In genomic region chr9:14274586-14274985, GRCm38 (mm10) we compare ENCODE assay signal across 8 mouse cellular contexts. TPM values are rescaled to one million over a fixed set of nuclear protein-coding genes. Genes with fewer than 3 reads are reported as not detected.
DNase-seq lines count a peak whose midpoint lies in the region; ATAC-seq lines count a peak whose summit lies in the region.

No protein-coding gene starts in this region.

- ATAC-seq in kidney, embryonic 14.5 days (ENCODE audit: low FRiP score, low TSS enrichment): no peak
- ATAC-seq in hindbrain, embryonic 12.5 days (ENCODE audit: low FRiP score): no peak
- no peak for ATAC-seq in midbrain, embryonic 12.5 days (ENCODE audit: low FRiP score, low read depth)

- H3K27ac ChIP-seq in kidney, embryonic 14.5 days (ENCODE audit: low read depth, low read length): peak overlapping the region; percentile 96
- H3K27ac ChIP-seq in embryonic facial prominence, embryonic 10.5 days (replicated peaks): peak overlapping the region; percentile 96
- H3K27ac ChIP-seq in hindbrain, embryonic 12.5 days: peak overlapping the region; percentile 89
- peak overlapping the region; percentile 80 for H3K27ac ChIP-seq in midbrain, embryonic 12.5 days (replicated peaks)

- H3K4me2 ChIP-seq in kidney, embryonic 14.5 days (replicated peaks; ENCODE audit: low read depth, low read length): peak overlapping the region; percentile 54
- peak overlapping the region; percentile 62 for H3K4me2 ChIP-seq in hindbrain, embryonic 12.5 days (replicated peaks)
- H3K4me2 ChIP-seq in midbrain, embryonic 12.5 days (replicated peaks): peak overlapping the region; percentile 59

- no peaks in the 10 kb centered on the region for H3K36me3 ChIP-seq in kidney, embryonic 14.5 days (ENCODE audit: control insufficient read depth, insufficient read depth, low read length)
- H3K36me3 ChIP-seq in embryonic facial prominence, embryonic 10.5 days (replicated peaks): no peaks in the 10 kb centered on the region
- H3K36me3 ChIP-seq in hindbrain, embryonic 12.5 days: no peaks in the 10 kb centered on the region
- H3K36me3 ChIP-seq in midbrain, embryonic 12.5 days: no peaks in the 10 kb centered on the region

- H3K27me3 ChIP-seq in kidney, embryonic 14.5 days (ENCODE audit: control insufficient read depth, insufficient read depth, low read length): no peaks in the 10 kb centered on the region
- H3K27me3 ChIP-seq in embryonic facial prominence, embryonic 10.5 days (replicated peaks; ENCODE audit: low read depth, poor library complexity, severe bottlenecking): no peaks in the 10 kb centered on the region
- no peaks in the 10 kb centered on the region for H3K27me3 ChIP-seq in hindbrain, embryonic 12.5 days
- no peaks in the 10 kb centered on the region for H3K27me3 ChIP-seq in midbrain, embryonic 12.5 days

- H3K9ac ChIP-seq in kidney, embryonic 14.5 days (ENCODE audit: low read depth, low read length): peak overlapping the region; percentile 53; the same call in 1 of the 2 replicates
- H3K9ac ChIP-seq in hindbrain, embryonic 12.5 days: peak overlapping the region; percentile 56; the same call in 1 of the 2 replicates
- no peak overlapping the region for H3K9ac ChIP-seq in midbrain, embryonic 12.5 days (replicated peaks)

- H3K9me3 ChIP-seq in kidney, embryonic 14.5 days (ENCODE audit: control insufficient read depth, low read length): no peaks in the 10 kb centered on the region
- H3K9me3 ChIP-seq in embryonic facial prominence, embryonic 10.5 days: no peaks in the 10 kb centered on the region
- H3K9me3 ChIP-seq in hindbrain, embryonic 12.5 days (replicated peaks): no peaks in the 10 kb centered on the region
- H3K9me3 ChIP-seq in midbrain, embryonic 12.5 days: no peaks in the 10 kb centered on the region

- no peak for DNase-seq in kidney, postnatal 36 days
- no peak for DNase-seq in embryonic facial prominence, embryonic 10.5 days (ENCODE audit: low spot score)
- DNase-seq in gastrocnemius, postnatal 25 days: no peak
- no peak for DNase-seq in right cerebral cortex, adult 18-20 months
- no peak for DNase-seq in urinary bladder, postnatal 36 days (ENCODE audit: low spot score in 2 of 2)

- H3K4me1 ChIP-seq in kidney, embryonic 14.5 days (ENCODE audit: control insufficient read depth, insufficient read depth, low read length): peaks cover 7% of the 10 kb centered on the region; the same call in 1 of the 2 replicates
- H3K4me1 ChIP-seq in embryonic facial prominence, embryonic 10.5 days: peaks cover 11% of the 10 kb centered on the region
- peaks cover 14% of the 10 kb centered on the region for H3K4me1 ChIP-seq in hindbrain, embryonic 12.5 days
- H3K4me1 ChIP-seq in midbrain, embryonic 12.5 days: peaks cover 11% of the 10 kb centered on the region

- H3K4me3 ChIP-seq in kidney, embryonic 14.5 days (ENCODE audit: low read length): peak overlapping the region; percentile 26; the same call in 1 of the 2 replicates
- H3K4me3 ChIP-seq in embryonic facial prominence, embryonic 10.5 days: peak overlapping the region; percentile 95
- peak overlapping the region; percentile 28 for H3K4me3 ChIP-seq in hindbrain, embryonic 12.5 days
- peak overlapping the region; percentile 35; the same call in 1 of the 2 replicates for H3K4me3 ChIP-seq in midbrain, embryonic 12.5 days

- WGBS in kidney, embryonic 14.5 days: 38% methylated on average over 5 of the region's 5 CpGs
- 31% methylated on average over 5 of the region's 5 CpGs for WGBS in embryonic facial prominence, embryonic 10.5 days
- WGBS in hindbrain, embryonic 12.5 days: 36% methylated on average over 5 of the region's 5 CpGs
- 37% methylated on average over 5 of the region's 5 CpGs for WGBS in midbrain, embryonic 12.5 days

RNA-seq across cellular contexts. Expression of gene Sesn3, which starts 0.3 kb away (rescaled TPM):
- 35.7 and 39.4 TPM in 2 replicates for polyA plus RNA-seq in kidney, embryonic 14.5 days (2014; fragmentation: Nextera tagmentation; extraction: Ambion mirVana)
- polyA plus RNA-seq in embryonic facial prominence, embryonic 10.5 days (2016; fragmentation: Nextera tagmentation; extraction: Ambion mirVana): 20.8 and 21.6 TPM in 2 replicates
- polyA plus RNA-seq in hindbrain, embryonic 12.5 days (2016; fragmentation: Nextera tagmentation; extraction: Ambion mirVana): 25.3 and 25.7 TPM in 2 replicates
- 20.1 and 25.0 TPM in 2 replicates for polyA plus RNA-seq in midbrain, embryonic 12.5 days (2016; fragmentation: Nextera tagmentation; extraction: Ambion mirVana)
- 10 to 100 TPM; 24.9 to 29.0 TPM for total RNA-seq in gastrocnemius, postnatal 25 days (2021)

Comparison
In these comparisons a context has a peak if more than half of its experiments do, and no peak if none do; other contexts are left out.
1. H3K4me3 ChIP-seq: peak in every context shown above with its lines; median percentile 95 in embryonic facial prominence, embryonic 10.5 days; 35 in midbrain, embryonic 12.5 days; 28 in hindbrain, embryonic 12.5 days; 26 in kidney, embryonic 14.5 days.